Mouse (Mus musculus) liver, postnatal 0 days (tissue): ENCODE data around the gene Specc1.

ENCODE experiments used
- CTCF ChIP-seq: sonication (generic); IDR thresholded peaks from 2 replicates; pipeline ENCODE4 v1.5.1; 2016; ENCODE audit warnings: antibody characterized with exemption, low read depth
- EP300 ChIP-seq: IDR thresholded peaks from 2 replicates; pipeline ENCODE4 v1.6.1; 2016; ENCODE audit warnings: antibody characterized with exemption, low read depth, mild to moderate bottlenecking

DNA sequence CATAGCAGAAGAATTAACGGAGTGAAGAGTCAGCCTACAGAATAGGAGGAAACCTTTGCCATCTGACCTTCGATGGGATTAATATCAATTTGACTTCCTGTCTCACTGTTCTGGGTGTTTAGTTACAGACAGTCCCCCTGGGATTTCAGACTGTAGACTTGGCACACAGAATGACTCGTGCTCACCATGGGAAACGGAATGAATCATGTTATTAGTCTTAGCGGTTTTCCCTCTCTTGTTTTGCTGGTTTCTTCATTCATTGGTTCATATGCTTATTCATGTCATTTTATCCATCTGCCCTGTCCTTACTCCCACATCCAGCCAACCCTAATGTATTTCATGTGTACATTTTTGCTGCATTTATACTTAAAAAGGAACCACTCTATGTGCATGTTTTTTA is 14.3 kb downstream of the Specc1 start:
- no peak for TF ChIP-seq CTCF
- no peak for TF ChIP-seq EP300
